Mouse (Mus musculus) frontal cortex, postnatal 10 days (tissue): ENCODE measurements at regions not wholly inside any gene's neighbourhood (a gene's known extent, or its start where the extent isn't known, plus 50 kb on each side); places are given as distances from the start of the nearest gene placed in this dataset.

Experiments
- DNase-seq, 2 experiments: peaks; one replicate each; pipeline ENCODE4 v3.0.0; 2022; ENCODE audit warnings: low spot score in 2 of 2, mixed read lengths in 1 of 2

DNA sequence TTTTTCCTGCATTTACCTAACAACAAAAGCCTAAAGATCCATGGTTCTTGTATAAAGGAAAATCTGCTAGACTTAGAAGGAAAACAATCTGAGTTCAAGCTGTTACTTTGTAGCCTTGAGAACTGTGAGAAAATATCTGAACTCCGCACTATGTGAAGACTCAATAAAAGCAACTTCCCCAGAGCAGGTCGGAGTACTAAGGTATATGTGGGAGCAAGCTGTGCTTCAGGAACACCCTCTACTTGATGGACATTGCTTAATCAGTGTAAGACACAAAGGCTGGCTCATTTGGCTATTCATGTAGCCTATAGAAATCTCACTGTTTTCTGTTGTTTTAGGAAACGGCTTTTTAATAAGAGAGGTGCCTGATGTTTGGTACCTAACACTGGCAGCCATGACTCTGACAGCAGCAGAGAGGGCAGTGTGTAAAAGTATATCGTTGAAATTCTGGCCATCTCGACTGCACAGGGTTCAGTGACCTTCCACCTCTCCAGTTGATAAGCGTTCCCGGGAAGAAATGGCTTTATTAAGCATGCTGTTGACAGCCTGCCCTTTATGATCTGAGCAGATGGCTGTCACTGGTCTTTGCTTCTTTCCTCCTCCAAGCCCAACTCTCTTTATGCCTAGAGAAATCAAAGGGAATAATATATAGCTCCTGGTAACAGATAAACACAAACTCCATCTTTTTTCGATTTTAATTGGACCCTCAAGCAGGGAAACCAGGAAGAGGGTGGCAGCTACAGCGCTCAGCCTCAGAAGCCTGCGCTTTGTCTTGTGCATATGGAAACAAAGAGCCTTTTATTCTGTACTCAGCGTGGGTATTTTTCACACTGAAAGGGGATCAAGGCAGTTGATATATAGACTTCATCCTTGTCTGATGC lies 443.7 kb upstream of the Sel1l start:
- DNase-seq = no peak

DNA sequence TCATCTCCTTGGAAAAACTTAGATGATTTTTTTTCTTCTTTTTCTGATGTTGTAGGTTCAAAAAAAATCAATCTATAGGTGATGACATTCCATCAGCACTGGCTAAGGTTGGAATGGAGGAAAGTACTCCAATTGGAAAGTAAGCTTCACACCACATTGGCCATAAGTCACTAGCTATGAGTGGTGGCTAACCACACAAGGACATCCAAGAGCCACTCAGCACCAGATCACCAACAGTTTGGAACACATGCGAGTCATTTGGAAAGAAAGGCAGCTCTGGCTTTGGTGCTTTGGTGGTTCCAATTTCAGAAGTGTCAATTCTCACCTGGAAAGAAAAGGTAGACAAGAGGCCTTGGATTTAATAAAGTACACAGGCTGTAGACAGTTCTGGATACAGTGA lies 442.5 kb upstream of the Sel1l start:
- DNase-seq = no peak

DNA sequence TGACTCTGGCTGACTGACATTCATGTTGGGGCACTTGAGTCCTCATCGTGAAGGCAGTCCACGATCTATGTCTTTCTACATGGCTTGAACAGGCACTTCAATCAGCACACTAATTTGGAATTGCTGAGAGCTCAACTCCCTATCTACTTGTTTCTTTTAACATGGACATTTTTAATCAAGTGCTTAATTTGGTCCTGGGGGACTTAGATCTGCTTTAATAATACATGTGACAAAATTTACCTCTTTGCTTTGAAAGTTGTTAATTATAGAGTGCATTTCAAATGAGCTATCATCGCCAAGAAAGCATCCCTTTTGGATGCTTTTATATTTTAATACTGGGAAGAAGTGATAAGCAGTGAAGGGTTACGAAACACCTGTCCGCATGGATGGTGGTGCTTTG lies 436.6 kb upstream of the Sel1l start:
- no peak for DNase-seq

DNA sequence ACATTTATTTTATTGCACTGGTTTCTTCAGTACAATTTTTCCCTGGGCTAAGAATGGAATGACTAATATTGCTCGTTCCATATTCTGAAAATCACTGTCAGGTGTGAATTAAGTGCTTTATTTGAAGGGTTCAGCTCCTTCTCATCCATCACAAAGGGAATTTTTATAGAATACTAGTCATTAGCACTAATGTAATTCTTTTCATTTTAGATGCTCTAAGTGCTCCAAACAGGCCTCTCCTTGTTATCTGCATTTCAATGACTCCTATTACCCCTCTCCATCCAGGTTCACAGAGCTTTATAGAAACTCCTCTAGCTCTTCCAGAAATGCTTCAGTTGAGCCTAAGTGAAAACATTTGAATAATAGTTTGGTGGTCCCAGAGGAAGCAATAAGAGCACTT lies 431.5 kb upstream of the Sel1l start:
- DNase-seq = no peak

DNA sequence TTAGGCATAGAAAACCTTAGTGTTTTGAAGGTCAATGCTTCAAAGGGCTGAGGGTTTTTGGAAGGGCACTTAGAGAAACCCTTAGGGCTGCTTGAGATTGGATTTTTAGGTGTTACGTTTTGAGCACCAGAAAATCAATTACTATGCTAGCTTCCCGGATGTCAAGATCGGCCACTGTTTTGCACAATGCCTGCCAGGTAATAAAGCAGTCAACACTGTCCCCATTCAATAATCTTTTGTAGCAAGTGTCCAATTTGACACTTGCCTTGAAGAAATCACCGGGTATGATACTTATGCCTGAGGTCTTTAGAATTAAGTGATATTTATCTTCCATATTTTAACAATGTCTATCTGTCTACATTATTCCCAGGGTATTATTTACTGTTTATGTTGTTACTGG lies 403.0 kb upstream of the Sel1l start:
- DNase-seq = no peak

DNA sequence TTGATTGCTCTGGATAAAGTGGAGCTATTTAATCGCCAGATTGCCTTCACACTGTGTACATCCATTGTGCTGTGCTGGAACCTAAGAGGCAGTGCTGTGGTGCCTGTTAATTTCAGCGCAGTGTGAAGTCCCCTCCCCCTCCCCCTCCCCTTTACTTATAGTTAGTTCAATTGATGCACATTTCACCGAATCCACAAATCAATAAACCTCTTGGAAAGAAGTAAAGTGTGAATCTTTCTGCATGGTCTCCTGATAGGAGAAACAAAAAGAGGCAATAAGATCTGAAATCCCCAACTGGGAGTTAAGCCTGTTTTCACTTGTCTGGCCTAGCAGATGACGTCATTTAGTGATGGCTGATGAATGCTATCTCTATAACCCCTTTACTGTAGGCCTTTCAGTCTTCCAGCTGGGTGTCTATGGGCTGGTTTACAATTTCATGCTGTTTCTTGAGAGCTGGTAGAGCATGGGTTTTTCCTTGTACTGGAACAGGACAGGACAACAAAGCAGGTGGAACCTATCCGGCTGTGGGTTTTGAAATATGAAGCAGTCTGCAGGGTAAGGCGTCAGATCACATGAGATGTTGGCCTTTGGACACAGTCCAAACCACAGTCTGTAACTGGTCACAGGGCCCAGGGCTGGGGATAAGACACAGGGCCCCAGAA lies 398.0 kb upstream of the Sel1l start:
- DNase-seq = peak in 1 of 2 experiments; percentile 6

DNA sequence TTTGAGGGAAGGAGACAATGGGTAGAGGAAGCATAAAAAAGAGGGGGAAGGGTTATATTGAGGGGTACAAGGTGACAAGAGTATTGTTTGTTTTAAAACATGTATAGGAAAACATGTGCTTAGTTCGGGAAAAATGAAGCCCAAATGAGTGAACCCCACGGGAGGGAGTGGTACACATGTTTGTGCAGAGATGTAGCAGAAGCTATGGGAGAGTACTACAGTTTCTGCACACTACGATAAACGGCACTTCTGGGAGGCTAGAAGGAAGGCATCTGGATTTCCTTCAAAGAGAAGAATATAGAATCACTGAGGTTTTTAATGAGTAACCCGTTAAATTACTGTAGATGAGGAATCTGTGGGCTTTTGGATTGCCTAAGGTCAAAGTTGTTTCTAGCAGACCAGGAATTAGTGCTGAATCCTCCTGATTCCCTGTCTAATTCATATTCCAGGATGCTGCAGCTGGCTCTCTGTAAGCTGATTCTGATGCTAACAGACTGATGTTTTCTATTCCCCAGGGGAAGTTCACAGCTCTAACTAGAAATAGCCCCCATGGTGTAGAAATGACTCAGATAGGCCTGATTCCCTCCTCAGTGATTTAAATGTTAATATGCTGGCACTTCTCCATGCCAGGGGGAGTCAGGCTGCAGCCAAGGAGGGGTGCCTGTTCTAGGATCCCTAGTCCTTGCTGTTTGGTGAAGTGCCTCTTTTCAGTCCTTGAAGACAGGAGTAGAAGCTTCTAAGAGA lies 391.2 kb upstream of the Sel1l start:
- DNase-seq = no peak

DNA sequence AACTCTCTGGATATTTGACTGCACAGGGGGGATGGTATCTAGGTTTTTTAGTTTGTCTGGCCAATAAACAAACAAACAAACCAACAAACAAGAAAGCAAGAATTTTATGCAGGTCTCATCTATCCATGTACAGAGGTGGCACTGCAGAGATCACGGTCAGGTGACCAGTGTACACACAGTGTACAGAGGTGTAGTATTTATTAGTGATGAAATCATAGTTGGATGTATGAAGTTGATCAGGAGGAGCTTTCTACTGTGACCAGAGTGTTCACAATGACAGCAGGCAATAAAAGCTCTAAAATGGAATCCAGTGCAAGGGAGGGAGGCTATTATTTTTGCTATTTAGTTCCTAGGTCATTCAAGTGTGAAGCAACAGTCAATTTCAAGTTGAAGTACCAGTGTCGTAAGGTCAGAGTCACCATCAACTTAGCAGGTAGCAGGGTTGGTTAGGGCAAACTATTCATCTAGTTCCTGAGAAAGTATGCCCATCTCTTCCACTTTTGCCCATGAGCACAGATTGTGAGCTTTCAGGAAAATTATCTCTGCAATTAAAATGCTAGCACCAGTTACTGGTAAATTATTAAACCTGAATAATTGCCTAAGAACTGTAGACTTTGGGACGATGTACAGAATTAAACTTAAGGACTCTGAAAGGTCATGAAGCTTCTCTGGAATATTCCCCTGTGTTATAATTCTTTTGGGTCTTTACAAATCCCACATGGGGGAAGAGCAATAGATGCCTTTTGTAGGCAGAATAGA lies 384.9 kb upstream of the Sel1l start:
- no peak for DNase-seq

DNA sequence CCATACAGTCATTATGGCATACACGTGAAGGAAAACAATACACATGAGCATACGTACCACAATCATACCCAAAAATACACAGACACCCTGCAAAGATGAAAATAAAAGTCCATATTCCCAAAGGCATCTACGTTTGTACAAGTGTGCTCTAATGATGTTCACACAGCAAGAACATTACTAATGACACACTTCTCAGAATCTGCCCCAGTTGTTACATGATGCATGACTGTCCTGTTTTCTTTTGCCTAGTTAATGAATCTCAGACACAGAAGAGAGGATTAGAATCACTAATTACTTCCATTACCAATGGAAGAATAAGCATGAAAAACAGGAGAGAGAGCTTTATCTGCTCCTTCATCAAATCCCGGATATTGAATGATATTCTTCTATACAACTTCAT lies 379.6 kb upstream of the Sel1l start:
- no peak for DNase-seq

DNA sequence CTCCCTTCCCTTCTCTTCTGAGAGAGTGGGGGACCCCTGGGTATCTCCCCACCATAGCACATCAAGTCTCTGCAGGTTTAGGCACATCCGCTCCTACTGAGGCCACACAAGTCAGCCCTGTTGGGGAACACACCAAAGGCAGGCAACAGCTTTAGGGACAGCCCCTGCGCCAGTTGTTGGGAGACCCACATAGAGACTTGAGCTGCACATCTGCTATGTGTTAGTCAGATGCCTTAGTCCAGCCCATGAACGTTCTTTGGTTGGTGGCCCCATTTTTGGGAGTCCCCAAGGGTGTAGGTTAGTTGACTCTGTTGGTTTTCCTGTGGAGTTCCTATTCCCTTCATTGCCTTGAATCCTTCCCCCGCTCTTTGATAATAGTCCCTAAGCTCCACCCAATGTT lies 354.4 kb upstream of the Sel1l start:
- no peak for DNase-seq

DNA sequence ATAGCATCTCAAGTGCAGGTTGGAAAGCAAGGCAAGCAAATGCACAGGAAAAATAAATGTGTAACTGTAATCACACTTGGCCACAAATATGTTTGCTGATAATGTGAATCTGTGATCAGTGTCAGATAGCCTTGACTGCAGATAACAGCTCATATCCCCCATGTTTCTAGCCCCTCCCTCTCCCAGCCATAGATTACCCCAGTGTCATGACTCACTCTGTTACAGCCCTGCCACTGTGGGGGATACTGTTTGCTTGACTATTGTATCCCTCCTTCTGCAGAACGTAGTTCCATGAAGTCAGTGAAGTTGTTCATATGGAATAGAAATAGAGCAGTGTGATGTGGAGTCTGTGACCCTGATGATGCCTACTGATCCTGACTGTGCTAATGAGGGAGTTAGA lies 351.6 kb upstream of the Sel1l start:
- DNase-seq = no peak

DNA sequence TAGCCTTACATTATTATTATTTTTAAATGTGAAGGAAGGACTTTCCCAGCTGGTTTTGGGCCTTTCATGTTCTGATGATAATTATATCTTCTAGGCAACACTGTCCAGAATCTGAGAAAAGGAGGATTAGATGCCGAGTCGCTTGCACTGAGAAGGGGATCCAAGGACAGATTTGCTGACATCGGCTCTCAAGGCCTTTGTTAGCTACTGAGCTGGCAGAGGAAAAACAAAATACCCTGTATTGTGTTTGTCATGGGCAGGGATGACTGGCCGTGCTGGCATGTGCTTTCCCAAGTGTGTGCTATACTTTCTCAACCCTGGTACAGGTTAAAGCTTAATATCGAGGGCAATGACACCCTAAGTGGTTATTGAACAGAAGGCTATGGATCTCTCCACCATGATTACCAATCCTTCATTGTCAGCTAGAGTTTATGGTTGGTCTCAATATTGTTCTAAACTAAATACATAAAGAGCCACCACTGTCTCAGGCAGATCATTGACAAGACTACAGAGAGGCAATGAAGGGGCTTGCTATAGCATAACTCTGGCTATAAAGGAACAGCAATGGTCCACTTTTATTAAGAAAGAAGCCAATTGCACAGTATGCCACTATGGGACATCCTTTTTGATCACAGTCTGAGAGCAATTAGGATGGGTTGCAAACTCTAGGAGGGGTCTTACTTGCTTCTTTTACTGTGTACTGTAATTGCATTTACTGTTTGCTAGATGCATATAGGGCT lies 350.0 kb upstream of the Sel1l start:
- DNase-seq = no peak

DNA sequence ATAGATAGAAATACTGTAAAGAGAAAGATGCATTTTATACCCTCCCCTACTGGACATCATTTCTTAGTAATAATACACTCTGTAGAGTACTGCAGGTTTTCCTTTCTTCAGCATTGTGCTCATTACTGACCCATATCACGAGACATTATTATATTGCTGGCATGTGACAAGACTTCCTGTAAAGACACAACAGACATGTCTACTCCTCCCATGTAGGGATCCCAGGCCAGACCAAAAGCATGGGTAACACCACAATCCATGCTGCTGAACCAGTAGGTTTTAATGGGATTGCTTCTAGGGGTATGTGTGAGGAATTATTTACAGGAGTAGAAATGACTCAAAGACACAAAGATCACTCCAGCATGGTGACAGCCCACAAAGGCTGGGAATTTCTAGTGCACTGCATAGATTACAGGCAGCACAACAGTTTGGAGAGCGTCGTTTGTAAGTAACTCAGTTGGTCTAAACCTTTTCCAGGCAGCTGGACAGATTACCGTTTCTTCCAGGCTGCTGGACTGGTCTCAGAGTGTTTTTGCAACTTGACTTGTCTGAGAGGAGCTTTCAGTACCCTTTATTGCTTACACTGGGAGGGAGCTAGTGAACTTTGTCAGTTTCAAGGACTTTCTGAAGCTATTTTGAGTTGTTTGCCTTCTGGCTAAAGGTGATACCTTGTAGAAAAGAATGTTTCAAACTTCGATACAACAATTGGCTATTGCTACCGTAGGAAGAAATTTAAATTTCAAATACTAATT lies 345.2 kb upstream of the Sel1l start:
- no peak for DNase-seq

DNA sequence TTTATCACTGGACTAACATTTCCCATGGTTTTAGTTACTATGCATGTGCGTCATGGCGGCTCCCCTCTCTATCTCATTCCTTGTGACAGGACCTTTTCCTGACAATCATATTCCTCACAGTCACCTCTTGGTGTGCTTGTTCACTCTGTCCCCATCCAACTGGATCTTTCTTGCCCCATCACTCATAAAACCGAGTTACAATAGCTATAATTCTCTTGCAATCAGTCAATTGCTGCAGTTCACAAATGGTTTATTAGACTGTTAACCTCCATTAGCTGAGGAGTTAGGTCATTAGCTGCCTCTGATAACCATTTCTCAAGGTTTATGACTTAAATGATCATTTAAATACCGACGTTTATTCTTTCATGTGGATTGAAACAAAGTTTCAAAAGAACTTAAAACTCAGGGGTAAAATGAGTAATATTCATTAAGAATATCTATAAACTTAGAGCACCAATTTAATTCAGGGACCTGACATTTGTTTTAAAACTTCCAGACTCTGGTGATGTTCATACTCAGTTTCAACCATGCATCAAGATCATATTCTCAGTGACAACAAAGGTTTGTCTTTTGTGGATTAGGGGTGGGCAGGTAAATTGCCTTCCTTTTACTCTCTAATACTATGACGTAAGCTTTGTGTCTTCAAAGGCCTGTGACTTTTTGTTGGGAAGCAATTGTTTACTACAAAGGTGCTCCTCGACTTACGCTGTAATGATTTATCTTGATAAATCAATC lies 344.4 kb upstream of the Sel1l start:
- no peak for DNase-seq

DNA sequence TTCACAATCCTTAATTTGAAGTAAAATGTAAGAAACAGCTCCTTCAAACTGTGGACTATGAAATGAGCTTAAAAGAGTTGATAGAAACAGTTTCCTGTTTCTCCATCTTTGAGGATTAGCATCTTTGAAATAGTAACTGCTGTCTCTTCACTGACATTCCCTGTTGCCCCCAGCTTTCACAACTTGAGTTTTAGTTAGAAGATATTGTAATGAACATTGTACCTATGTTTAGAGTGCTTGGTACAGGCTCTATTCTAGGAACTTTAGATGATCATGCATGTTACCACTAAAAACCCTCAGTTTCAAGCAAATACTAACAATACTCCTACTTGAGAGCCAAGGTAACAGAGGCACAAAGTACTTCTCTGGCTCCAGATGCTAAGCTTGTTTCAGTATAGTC lies 340.1 kb upstream of the Sel1l start:
- no peak for DNase-seq

DNA sequence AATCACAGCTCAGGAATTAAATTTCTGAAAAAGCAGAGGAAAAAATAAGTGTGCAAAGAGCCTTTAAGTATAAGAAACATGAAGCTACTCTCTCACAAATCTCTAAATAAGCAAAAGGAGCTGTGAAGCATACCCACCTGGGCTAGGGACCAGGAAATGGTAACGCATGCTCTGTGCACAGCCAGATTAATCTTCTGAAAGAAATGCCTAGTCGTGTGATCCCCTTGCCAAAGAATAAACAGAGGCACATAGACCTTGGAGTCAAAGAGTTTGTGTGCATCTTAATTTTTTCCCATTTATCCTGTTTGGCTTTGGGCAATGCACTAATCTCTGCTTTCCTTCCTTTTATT lies 338.2 kb upstream of the Sel1l start:
- no peak for DNase-seq

DNA sequence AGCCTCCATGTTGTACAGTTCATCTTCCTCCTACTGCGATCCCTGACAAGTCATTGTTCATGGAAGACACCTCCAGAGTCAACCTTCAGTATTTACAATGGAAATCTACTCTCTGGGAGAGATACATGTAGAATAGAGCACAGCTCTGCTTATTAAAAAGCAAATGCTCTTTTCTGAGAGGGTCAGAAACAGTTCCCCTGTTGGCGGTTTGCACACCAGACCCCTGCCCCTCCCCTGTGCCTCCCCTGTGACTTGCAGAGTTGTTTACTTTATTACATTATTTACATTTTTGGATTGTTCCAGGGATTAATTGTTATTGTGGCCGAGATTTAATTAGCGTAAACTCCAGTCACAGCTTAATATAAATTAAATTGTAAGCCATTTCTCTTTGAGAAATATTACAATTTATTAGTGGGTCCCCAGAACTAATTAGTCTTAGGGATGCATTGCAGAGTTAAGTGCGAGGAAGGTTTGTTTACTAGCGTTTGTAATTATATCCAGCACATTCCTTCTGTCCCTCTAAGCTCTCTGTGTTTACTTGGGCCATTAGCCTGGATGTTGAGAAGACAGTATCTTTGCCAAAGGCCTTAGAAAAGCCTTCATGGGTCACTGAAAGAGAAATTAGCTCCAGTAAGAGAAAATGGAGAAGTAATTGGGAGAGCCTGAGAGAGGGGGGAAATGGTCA lies 337.6 kb upstream of the Sel1l start:
- no peak for DNase-seq

DNA sequence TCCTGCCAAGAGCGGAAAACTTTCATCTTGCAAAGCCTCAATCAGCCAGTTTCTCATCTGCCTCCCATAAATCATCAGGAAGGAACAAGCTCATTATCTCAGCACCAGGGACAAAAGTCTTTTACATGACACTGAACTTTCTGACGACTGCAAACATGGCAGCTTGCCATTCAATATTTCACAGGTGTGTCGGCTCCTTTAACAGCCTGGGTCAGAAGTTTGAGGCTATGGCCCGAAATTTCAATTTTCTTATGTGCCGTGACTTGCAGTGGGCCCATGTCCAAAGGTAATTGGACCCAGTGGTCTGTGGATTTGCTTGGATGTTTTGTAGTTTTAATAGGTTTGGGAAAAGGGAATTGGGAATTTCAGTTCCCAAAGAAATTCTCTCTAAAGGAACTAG lies 330.3 kb upstream of the Sel1l start:
- DNase-seq = no peak

DNA sequence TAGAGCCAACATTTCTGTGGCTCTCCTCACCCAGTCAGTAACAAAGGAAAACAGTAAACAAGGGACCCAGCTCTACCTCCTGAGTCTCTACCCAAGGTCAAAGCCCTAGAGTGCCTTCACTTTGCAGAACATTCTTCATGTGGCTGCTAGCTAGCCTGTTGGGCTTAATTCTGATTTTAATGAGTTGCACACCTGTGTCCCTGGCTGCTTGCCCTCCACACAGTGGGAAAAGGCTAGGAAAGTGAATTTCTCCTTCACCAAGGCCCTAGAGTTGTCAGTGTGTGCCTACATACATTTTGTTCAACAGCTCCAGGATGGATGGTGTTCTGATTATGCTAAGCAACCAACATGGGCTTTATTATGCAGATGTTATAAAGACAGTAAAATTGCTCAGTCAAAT lies 307.8 kb upstream of the Sel1l start:
- no peak for DNase-seq

DNA sequence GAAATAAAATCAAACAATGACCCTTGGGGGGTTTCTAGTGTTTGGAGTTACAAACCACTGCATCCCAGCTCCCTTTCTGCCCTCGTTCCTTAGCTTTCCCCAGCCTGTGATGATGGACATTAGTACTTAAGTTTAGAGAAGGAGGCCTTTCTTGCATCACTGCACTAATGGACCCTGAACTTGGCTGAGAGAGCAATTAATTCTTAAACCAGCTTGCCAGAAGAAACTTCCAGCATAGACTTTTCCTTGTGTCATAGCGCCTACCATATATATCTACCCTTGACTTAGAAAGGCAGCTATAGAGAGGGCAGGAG lies 303.9 kb upstream of the Sel1l start:
- no peak for DNase-seq
